Mouse (Mus musculus): ENCODE measurements around the gene Cdc42ep4. TPM values are rescaled to one million over a fixed set of nuclear protein-coding genes. Genes with fewer than 3 reads are reported as not detected.

The Cdc42ep4 gene
- 10 to 100 TPM; 42.1 to 46.9 TPM for total RNA-seq (2021)
- long read RNA-seq, experiment 1, transcript Cdc42ep4-201 (2 exons, 3,008 nt), result major isoform, 14 of 21 reads
- long read RNA-seq, experiment 1, partial matches to known transcripts, result 0 of 21 reads
- long read RNA-seq, experiment 1, other reads (novel, unspliced or antisense), result 5 of 21 reads
- long read RNA-seq, experiment 2, transcript Cdc42ep4-201 (2 exons, 3,008 nt), result major isoform, 18 of 33 reads
- long read RNA-seq, experiment 2, partial matches to known transcripts, result 13 of 33 reads
- long read RNA-seq, experiment 2, other reads (novel, unspliced or antisense), result 1 of 33 reads

DNA sequence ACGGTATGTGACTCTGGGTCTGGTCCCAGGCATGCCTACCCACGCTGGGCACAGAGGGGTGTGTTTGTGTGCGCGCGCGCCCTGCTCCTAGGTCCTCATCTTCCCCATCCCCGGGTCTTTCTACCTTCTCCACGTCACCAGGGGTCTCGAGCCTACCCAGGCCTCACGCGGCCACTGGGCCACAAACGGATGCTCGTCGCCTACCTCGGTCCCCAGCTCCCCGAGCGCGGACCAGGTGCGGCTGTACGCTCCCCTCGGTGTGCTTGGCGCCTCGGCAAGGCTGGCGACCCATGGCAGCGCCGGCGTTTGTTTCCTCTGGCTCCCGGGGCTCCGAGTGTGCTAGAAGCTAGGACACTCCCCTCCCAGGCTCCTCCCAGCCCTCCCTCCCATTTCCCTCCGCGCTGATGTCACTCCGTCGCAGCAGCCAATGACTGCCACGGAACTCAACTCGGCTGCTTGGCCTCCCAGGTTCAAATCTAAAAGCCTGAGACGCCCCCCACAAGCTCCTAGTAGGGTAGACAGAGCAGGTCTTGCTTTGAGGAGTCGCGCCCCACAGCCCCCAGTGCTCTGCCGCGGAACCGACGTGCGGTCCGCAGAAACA is at the start of gene Cdc42ep4:
Gene Cdc42ep4, minus strand, starts transcription at position 398 of the 601 bp plus-strand sequence.
- DNase-seq (ENCODE audit: low spot score in 2 of 2), result peak; percentile 78 to 86

DNA sequence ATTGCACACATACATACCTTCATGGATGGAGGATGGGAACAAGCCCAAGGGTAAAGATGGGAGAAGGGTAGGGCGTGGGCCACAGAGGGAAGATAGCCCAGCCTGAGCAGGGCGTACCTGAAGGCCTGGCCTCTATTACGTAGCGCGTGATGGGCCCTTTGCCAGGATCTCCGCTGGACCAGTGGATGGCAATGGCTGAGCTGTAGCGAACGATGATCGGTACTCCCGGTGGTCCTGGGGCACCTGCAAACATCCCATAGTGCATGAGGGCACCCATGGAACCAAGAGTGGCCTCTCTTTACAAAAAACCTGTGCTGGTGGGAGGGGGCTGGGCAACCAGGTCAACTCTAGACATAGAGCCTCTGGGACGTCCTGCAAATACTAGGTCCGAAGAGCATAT is 48.3 kb upstream of the Cdc42ep4 start:
- DNase-seq (ENCODE audit: low spot score in 2 of 2), result no peak

GRCm38 (mm10) chr11:113799041-113799447 is 47.4 kb upstream of the Cdc42ep4 start:
- no peak for DNase-seq (ENCODE audit: low spot score in 2 of 2)

GRCm38 (mm10) chr11:113798011-113798410 is 46.3 kb upstream of the Cdc42ep4 start:
- peak; percentile 73 to 87 for DNase-seq (ENCODE audit: low spot score in 2 of 2)

GRCm38 (mm10) chr11:113797014-113797983 is 45.6 kb upstream of the Cdc42ep4 start:
- no peak for DNase-seq (ENCODE audit: low spot score in 2 of 2)

GRCm38 (mm10) chr11:113795846-113796245 is 44.2 kb upstream of the Cdc42ep4 start:
- no peak for DNase-seq (ENCODE audit: low spot score in 2 of 2)

GRCm38 (mm10) chr11:113791357-113792215 is 39.9 kb upstream of the Cdc42ep4 start:
- DNase-seq (ENCODE audit: low spot score in 2 of 2), result peak in 1 of 2 experiments; percentile 82

DNA sequence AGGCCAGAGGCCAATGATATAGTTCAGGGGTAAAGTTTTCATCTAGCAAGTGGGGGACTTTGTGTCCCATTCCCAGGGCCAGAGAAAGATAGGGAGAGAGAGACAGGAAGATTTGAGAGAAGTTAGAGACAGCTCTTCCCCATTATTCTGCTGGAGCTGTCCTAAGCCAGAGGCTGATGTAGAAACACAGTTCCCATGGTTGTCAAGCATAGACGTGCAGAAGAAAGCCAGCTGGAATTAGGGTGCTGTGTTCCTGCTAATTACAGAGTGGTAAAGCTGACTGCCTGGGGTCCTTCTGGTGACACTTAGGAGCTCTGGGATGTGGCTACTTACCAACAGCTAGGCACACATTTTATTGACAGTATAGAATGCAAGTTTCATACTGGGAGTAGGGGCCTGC is 37.4 kb upstream of the Cdc42ep4 start:
- DNase-seq (ENCODE audit: low spot score in 2 of 2), result no peak

GRCm38 (mm10) chr11:113788183-113788789 is 36.6 kb upstream of the Cdc42ep4 start:
- no peak for DNase-seq (ENCODE audit: low spot score in 2 of 2)

DNA sequence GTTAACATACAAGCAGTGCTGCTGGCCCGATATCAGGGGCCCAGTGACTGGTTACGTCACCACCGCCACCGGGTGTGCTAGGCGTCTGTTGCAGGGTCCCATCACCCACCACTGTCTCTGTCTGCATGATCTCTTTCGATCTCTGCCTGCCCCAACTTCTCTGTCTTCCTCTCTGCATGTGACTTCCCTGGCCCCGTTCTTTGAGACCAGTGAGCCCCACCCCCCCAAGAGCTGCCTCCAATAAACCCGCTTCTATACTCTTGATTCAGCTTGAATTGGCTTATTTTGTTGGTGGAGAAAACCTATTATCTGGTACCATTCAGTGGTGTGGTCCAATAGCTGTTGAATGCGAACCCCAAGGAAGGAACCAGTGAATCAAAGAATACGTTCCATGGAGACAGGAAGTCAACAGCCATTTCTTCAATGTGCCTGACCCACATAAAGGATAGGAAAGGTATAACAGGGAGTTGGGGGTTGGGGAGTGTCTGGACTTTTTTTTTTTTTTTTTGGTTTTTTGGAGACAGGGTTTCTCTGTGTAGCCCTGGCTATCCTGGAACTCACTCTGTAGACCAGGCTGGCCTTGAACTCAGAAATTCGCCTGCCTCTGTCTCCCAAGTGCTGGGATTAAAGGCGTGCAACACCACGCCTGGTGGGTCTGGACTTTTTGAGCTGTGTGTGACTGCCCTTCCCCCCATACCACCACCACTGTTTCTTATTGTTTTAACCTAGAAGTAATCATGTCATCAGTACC is 35.9 kb upstream of the Cdc42ep4 start:
- no peak for DNase-seq (ENCODE audit: low spot score in 2 of 2)

GRCm38 (mm10) chr11:113787009-113787408 is 35.3 kb upstream of the Cdc42ep4 start:
- DNase-seq (ENCODE audit: low spot score in 2 of 2), result no peak

DNA sequence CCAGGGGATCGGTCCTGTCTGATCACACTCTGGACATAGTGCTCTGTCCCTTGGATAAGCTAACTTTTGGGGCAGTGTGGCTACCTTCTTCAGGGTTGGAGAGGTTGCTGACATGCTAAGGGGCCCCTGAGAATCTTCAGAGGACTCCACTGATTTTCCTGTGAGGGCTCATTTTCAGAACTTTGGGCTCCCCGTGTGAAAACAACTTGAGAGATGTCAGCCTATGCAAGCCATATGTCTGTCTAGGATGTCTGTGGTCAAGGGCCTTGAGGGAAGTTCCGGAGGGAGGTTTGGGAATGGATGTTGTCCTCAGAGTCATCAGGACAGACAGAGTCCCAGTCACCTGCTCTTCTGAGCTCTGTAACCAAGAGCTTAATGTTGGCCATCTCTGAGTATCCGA is 34.7 kb upstream of the Cdc42ep4 start:
- no peak for DNase-seq (ENCODE audit: low spot score in 2 of 2)

DNA sequence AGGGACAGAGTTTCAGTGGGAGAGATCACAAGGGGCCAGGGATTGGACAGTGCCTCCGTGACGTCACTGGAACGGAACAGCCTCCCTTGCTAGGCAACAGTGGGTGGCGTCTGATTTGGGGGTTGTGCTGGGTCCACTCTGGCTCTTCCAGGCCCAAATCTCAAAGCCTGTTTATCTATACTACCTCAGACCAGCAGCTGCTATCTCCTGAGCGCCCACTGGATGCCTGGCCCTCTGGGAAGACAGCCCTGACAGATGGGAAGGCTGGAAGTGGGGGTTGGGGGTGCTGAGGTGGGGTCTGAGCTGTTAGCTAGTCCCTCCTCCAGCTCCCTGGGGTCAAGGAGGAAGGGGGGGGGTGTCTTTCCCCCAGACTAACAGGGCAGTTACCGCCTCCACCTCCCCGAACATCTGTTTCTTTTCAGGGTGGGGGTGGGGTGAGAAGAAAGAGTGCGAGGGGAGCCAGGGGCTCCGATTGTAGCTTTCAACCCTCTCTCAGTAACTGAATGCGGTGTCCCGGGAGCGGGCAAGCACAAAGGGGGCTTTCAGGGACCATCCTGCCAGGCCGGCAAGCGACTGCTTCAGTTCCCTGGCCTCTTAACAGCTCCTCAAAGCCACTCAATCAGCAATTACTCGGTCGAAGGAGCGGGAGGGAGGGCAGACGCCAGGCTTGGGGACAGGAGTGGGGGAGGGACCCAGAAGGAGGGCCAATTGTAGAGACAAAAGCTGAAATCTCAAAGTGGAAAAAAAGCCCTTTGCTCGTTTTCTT is 33.9 kb upstream of the Cdc42ep4 start:
- DNase-seq (ENCODE audit: low spot score in 2 of 2), result peak; percentile 73 to 85

GRCm38 (mm10) chr11:113784656-113785396 is 33.1 kb upstream of the Cdc42ep4 start:
- DNase-seq (ENCODE audit: low spot score in 2 of 2), result no peak

- DNase-seq (ENCODE audit: low spot score in 2 of 2), result no peak
Measured at GRCm38 (mm10) chr11:113782496-113782895, 30.8 kb upstream of the Cdc42ep4 start.

DNA sequence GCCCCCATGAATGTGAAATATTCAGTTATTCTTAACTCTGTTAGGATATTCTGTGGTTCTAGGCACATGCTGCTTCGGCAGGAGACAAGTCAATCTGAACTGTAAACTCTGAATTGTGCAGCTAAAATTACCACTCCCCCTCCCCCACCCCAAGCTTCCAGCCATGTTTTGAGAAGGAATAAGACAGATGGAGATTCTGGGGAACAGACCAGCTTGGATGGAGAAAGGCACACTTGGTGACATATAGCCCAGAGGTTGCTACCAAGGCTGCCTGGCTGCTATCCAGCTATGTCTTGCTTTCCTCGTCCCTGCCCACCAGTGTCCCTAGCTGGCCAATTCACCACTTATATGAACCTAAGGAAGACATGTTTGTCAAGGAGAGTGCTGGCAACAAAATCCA is 30.3 kb upstream of the Cdc42ep4 start:
- no peak for DNase-seq (ENCODE audit: low spot score in 2 of 2)

- no peak for DNase-seq (ENCODE audit: low spot score in 2 of 2)
Measured at GRCm38 (mm10) chr11:113779680-113780041, 28.0 kb upstream of the Cdc42ep4 start.
